Mouse (Mus musculus) inflammation-experienced regulatory T-cells (primary cell): ENCODE measurements around the gene Ints1. TPM values are rescaled to one million over a fixed set of nuclear protein-coding genes. Genes with fewer than 3 reads are reported as not detected.

Experiments used
- polyA plus RNA-seq, 2 experiments: library from polyadenylated mRNA; unstranded; fragments of 100-300 nt; shearing (Covaris generic); gene quantifications; one replicate each; pipeline ENCODE4 v1.2.1; 2017

The Ints1 gene
- 10 to 100 TPM; 31.4 to 47.7 TPM for polyA plus RNA-seq

GRCm38 (mm10) chr5:139775216-139775926 is at the start of gene Ints1:
TSS of gene Ints1 (minus strand) at chr5:139775674.

GRCm38 (mm10) chr5:139819538-139820181 is 44.2 kb upstream of the Ints1 start, which contains the start of gene Tmem184a:
TSS of gene Tmem184a (minus strand) at chr5:139819917.

GRCm38 (mm10) chr5:139791227-139792158 is 16.0 kb upstream of the Ints1 start, which contains the start of gene Mafk:
TSS of gene Mafk (plus strand) at chr5:139791513.

GRCm38 (mm10) chr5:139735677-139736503 is 39.6 kb downstream of the Ints1 start, which contains the start of gene Micall2:
TSS of gene Micall2 (minus strand) at chr5:139736336.

Other genes starting within 250 kb of the Ints1 start
- gene Uncx, start 232.2 kb downstream of the Ints1 start, polyA plus RNA-seq: under 1 TPM; 0.13 to 0.97 TPM
- under 1 TPM in 1 of 2 experiments, not detected in 1; 0.16 TPM for gene Micall2, start 39.3 kb downstream of the Ints1 start, polyA plus RNA-seq
- 10 to 100 TPM; 31.9 to 35.0 TPM for gene Mafk, start 15.8 kb upstream of the Ints1 start, polyA plus RNA-seq
- 1 to 10 TPM in 1 of 2 experiments, under 1 TPM in 1; 0.25 to 1.0 TPM for gene Tmem184a, start 44.2 kb upstream of the Ints1 start, polyA plus RNA-seq
- gene Gm26938, start 50.7 kb upstream of the Ints1 start, polyA plus RNA-seq: under 1 TPM in 1 of 2 experiments, not detected in 1; 0.76 TPM
- 10 to 100 TPM; 46.9 to 56.4 TPM for gene Psmg3, start 51.2 kb upstream of the Ints1 start, polyA plus RNA-seq
- gene Elfn1, start 132.3 kb upstream of the Ints1 start, polyA plus RNA-seq: under 1 TPM in 1 of 2 experiments, not detected in 1; 0.11 TPM